Mouse (Mus musculus) forebrain, embryonic 16.5 days (tissue): Measurements from ENCODE around the gene Utp14b. TPM values are rescaled to one million over a fixed set of nuclear protein-coding genes. Genes with fewer than 3 reads are reported as not detected.

ENCODE experiments used
- ATAC-seq: fragments of 200-750 bp; cut with Nextera tagmentation; 2 replicates; pipeline ENCODE4 v1.8.0; 2017; ENCODE audit warnings: mild to moderate bottlenecking, moderate library complexity
- H3K27ac ChIP-seq: fragments of 300-500 bp; sonication (generic); 2 replicates; pipeline ENCODE4 v1.5.1; 2014; ENCODE audit warnings: low read length, control low read depth
- H3K27me3 ChIP-seq: fragments of 300-500 bp; sonication (generic); replicated peaks from 2 replicates; pipeline ENCODE4 v1.6.1; 2014; ENCODE audit warnings: low read length; ENCODE audit not compliant: control insufficient read depth, insufficient read depth
- H3K36me3 ChIP-seq: fragments of 300-500 bp; sonication (generic); 2 replicates; pipeline ENCODE4 v1.6.1; 2014; ENCODE audit not compliant: control insufficient read depth, insufficient read depth
- H3K4me1 ChIP-seq: fragments of 300-500 bp; sonication (generic); replicated peaks from 2 replicates; pipeline ENCODE4 v1.6.1; 2014; ENCODE audit warnings: low read length; ENCODE audit not compliant: control insufficient read depth, insufficient read depth
- H3K4me2 ChIP-seq: fragments of 300-500 bp; sonication (generic); 2 replicates; pipeline ENCODE4 v1.6.1; 2014; ENCODE audit warnings: mild to moderate bottlenecking, low read length, control low read depth
- H3K4me3 ChIP-seq: fragments of 300-500 bp; sonication (generic); replicated peaks from 2 replicates; pipeline ENCODE4 v1.5.1; 2014; ENCODE audit warnings: mild to moderate bottlenecking, low read length, control low read depth
- H3K9ac ChIP-seq: fragments of 300-500 bp; sonication (generic); replicated peaks from 2 replicates; pipeline ENCODE4 v1.6.1; 2014; ENCODE audit warnings: low read depth, low read length, control low read depth
- H3K9me3 ChIP-seq: fragments of 300-500 bp; sonication (generic); 2 replicates; pipeline ENCODE4 v1.6.1; 2016; ENCODE audit warnings: low read length; ENCODE audit not compliant: control insufficient read depth
- WGBS: fragments of 180-500 bp; shearing (Covaris S2); extraction: QIAGEN DNeasy Blood & Tissue Kit; methylation state at CpG from one replicate; pipeline ENCODE4 v1.1.7; 2014; 5-methylcytosine and 5-hydroxymethylcytosine counted together
- polyA plus RNA-seq: library from polyadenylated mRNA; unstranded; fragments of >200 nt; fragmentation: Nextera tagmentation; extraction: Ambion mirVana; gene quantifications from 2 replicates; pipeline ENCODE4 v1.2.1, GENCODE M21; 2015

The Utp14b gene
- polyA plus RNA-seq, 1 experiment from 2014 or later = 2.2 TPM

DNA sequence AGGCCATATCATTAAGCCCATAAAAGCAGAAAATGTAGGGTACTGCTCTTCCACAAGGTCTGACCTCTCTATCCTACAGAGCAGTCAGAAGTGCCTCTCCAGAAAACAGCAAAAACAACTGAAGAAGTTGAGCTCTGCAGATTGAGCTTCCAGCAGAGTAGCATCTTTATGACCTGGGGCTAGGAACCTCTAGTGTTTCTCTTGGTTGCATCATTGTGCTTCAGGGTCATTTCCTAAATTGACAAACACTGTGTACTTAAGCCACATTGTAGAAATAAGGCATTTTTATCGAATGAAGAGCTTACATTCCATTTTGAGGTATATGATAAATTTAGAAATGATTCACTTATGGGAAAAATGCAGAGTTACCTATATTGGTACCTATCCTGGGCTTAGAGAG lies 8.7 kb downstream of the Utp14b start:
- peaks cover 17% of the 10 kb centered on the region for H3K36me3 ChIP-seq
- no peaks in the 10 kb centered on the region for H3K9me3 ChIP-seq
- no peak overlapping the region for H3K9ac ChIP-seq
- H3K27ac ChIP-seq = no peak overlapping the region
- no peak overlapping the region for H3K4me2 ChIP-seq
- ATAC-seq = no peak
- 98% methylated on average over 1 of the region's 1 CpGs for WGBS
- H3K4me1 ChIP-seq = no peaks in the 10 kb centered on the region
- no peak overlapping the region for H3K4me3 ChIP-seq
- no peaks in the 10 kb centered on the region for H3K27me3 ChIP-seq

DNA sequence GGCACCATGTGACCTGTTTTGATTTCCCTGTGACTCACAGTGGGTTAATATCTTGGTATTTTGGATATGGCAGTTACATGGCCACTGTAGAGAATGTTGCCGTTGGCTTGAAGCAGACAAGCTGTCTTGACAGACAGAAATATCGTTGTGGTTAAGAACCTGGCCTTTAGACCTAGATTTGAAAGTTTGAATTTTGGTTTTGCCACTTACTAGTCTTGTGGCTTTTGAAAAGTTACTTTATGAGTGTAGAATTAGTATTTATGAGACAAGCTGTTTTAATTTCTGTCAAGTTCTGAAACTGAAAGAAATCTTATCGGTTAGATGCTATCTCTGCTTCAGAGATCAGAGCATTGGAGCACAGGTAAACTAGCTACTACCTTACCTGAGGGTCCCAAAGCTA lies 24.5 kb downstream of the Utp14b start:
- Histone ChIP-seq H3K27ac (no peak overlapping the region), H3K36me3 (no peaks in the 10 kb centered on the region; the same call in 1 of the 2 replicates), H3K9me3 (no peaks in the 10 kb centered on the region), H3K4me1 (0 out of 2 replicates have a peak, but pooled peaks cover 6% of the 10 kb centered on the region), H3K4me3 (no peak overlapping the region), H3K27me3 (no peaks in the 10 kb centered on the region), H3K4me2 (no peak overlapping the region), H3K9ac (no peak overlapping the region)
- ATAC-seq = no peak
- 93% methylated on average over 3 of the region's 3 CpGs for whole genome bisulfite sequencing

DNA sequence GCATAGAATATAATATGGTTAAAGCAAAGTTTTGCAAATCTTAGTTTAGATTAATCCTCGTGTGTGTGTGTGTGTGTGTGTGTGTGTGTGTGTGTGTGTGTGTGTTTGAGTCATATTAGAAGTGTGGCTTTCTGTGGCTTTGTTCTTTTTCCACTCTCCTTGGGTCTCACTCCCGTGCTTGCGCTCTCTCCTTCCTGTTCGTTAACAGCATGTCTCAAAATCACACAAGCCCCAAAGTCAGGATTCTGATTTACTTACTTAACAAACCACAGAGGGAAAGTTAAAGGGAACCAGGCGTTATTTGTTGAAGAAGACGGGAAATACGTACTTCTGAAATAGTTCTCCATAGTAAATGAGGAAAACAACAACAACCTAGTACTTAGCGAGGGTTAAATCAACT lies 26.3 kb downstream of the Utp14b start:
- ATAC-seq = no peak
- Histone ChIP-seq H3K27ac (no peak overlapping the region), H3K4me1 (no peaks in the 10 kb centered on the region), H3K36me3 (no peaks in the 10 kb centered on the region; the same call in 1 of the 2 replicates), H3K4me2 (no peak overlapping the region), H3K9ac (no peak overlapping the region), H3K27me3 (no peaks in the 10 kb centered on the region), H3K4me3 (no peak overlapping the region), H3K9me3 (no peaks in the 10 kb centered on the region)
- WGBS = 83% methylated on average over 8 of the region's 8 CpGs

DNA sequence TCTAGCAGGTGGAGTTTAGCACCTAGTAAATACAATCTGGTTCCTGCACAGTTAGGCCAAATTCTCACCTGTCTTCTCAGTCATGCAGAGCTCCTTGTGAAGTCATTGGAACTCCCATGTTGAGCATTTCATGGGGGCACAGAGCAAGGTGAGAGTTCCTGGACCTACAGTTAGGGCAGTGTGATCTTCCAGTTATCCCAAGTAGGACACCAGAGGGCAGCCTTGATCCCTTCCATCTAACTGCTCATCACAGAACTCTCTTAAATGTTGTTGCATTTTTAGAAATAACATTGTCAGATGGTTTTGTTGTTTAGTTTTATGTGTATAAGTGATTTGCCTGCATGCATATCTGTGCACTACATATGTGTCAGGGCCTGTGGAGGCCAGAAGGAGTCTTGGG lies 29.0 kb downstream of the Utp14b start:
- no peak for ATAC-seq
- Histone ChIP-seq H3K27ac (no peak overlapping the region), H3K4me2 (no peak overlapping the region), H3K4me3 (no peak overlapping the region), H3K27me3 (no peaks in the 10 kb centered on the region), H3K36me3 (peaks cover 2% of the 10 kb centered on the region), H3K9me3 (no peaks in the 10 kb centered on the region), H3K9ac (no peak overlapping the region), H3K4me1 (no peaks in the 10 kb centered on the region)

DNA sequence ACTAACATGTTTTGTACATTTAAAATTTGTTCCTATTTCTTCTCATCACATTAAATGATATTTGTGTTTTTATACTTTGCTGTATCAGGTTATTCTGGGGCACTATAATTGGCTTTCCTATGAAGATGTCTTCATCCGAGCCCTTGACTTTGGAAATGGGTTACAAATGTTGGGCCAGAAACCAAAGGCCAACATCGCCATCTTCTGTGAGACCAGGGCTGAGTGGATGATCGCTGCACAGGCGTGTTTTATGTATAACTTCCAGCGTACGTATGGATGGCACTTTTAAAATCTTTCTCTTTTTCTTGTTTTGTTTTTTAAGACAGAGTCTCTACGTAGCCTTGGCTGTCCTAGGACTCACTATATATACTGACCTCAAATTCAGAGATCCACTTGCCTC lies 30.3 kb downstream of the Utp14b start:
- no peak overlapping the region for H3K4me3 ChIP-seq
- H3K27ac ChIP-seq = no peak overlapping the region
- ATAC-seq = no peak
- H3K9me3 ChIP-seq = no peaks in the 10 kb centered on the region
- no peak overlapping the region for H3K9ac ChIP-seq
- no peaks in the 10 kb centered on the region for H3K27me3 ChIP-seq
- no peaks in the 10 kb centered on the region for H3K4me1 ChIP-seq
- 85% methylated on average over 7 of the region's 7 CpGs for WGBS
- H3K36me3 ChIP-seq = peaks cover 10% of the 10 kb centered on the region
- no peak overlapping the region for H3K4me2 ChIP-seq

DNA sequence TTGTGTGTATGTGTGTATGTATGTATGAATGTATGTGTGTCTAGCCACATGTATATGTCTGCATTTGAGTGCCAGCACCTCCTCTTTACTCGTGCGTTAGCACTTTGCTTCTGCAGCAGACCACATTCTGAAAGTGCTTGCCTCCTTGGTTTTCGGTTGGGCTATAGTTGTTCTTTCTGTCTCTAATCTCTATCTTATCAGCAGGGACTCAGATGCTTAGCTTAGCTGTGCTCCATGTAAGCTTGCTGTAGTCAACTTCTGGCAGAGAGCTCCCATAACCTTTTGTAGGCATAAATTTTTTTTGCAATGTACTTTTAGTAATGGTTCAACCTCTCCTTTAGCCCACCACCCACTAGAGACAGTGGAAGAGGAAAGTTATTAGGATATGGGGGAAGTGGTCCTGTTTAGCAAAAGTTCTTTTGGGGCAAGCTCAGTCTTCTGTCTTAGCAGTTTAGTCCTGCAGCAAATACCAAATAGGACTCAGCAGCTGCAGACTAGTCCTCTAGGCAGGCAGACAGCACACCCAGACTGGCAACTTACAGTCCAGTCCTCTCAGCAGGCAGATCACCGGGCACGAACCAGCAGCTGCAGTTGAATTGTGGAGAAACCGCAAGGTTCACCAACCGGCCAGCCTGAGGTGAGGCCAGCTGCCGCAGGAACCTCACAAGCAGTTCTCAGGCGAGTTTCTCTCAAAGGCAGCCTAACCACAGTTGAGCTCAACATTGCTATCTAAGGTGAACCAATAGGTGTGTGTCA lies 36.8 kb downstream of the Utp14b start:
- Histone ChIP-seq H3K36me3 (peaks cover 25% of the 10 kb centered on the region), H3K9me3 (no peaks in the 10 kb centered on the region), H3K4me1 (no peaks in the 10 kb centered on the region), H3K27me3 (no peaks in the 10 kb centered on the region), H3K4me3 (no peak overlapping the region), H3K27ac (no peak overlapping the region), H3K4me2 (no peak overlapping the region), H3K9ac (no peak overlapping the region)
- 93% methylated on average over 9 of the region's 9 CpGs for WGBS
- no peak for ATAC-seq

DNA sequence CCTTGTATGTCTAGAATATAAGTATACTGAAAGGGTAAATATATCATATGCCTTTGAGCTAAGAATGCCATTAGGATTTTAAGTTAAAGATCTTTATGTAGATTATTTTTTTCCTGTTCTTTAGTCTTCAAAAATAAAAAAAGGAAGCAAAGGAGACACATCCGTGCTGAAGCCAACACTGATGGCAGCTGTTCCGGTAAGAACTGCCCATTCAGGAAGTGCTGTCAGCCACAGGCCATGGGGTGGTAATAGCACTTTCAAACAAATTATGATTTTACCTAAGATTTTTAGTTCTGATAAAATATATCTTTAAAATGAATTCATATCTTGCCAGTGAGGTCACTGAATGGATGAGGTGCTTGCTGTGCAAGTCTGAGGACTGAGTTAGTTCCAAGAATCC lies 38.5 kb downstream of the Utp14b start:
- Histone ChIP-seq H3K27ac (no peak overlapping the region), H3K9me3 (no peaks in the 10 kb centered on the region), H3K36me3 (peaks cover 24% of the 10 kb centered on the region), H3K4me3 (no peak overlapping the region), H3K27me3 (no peaks in the 10 kb centered on the region), H3K4me1 (no peaks in the 10 kb centered on the region), H3K4me2 (no peak overlapping the region), H3K9ac (no peak overlapping the region)
- WGBS = 93% methylated on average over 2 of the region's 2 CpGs
- no peak for ATAC-seq

DNA sequence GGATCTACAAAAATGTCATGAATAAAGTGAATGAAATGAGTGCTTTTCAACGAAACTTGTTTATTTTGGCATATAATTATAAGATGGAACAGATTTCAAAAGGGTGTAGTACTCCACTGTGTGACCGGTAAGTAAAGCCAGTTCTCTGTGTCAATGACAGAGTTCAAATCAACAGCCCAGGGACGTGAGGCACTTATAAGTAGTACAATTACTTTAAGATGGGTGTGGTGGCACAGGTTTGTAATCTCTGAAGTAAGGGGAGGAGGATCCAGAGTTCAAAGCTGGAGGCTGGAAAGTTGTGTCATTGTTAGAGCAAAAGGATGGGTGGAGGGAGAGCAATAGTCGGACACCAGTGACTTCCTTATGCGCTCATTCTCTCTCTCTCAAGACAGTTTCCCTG lies 39.1 kb downstream of the Utp14b start:
- 83% methylated on average over 5 of the region's 5 CpGs for WGBS
- Histone ChIP-seq H3K27ac (no peak overlapping the region), H3K36me3 (peaks cover 26% of the 10 kb centered on the region), H3K4me1 (no peaks in the 10 kb centered on the region), H3K27me3 (no peaks in the 10 kb centered on the region), H3K4me3 (no peak overlapping the region), H3K4me2 (no peak overlapping the region), H3K9me3 (no peaks in the 10 kb centered on the region), H3K9ac (no peak overlapping the region)
- no peak for ATAC-seq

DNA sequence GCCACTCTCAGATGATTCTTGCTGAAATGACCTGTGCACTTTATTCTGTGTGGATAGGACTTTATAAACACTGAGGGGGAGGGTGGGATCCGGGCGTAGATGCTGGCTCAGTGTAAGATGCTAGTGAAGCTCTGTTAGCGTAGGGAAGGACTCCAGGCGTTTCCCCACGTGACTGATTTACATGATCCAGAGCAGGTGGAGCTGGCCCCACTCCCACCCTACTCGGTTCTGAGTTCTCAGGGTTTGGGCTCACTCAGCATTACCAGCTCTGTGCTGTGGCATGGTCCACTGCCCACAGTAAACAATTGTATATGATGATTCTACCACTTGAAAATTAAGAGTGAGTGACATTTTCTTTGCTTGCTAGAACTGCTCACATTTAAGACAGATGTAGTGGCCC lies 40.3 kb downstream of the Utp14b start:
- no peak overlapping the region for H3K27ac ChIP-seq
- no peak overlapping the region for H3K9ac ChIP-seq
- no peaks in the 10 kb centered on the region for H3K4me1 ChIP-seq
- no peak for ATAC-seq
- WGBS = 86% methylated on average over 6 of the region's 6 CpGs
- H3K27me3 ChIP-seq = no peaks in the 10 kb centered on the region
- H3K4me3 ChIP-seq = no peak overlapping the region
- no peaks in the 10 kb centered on the region for H3K9me3 ChIP-seq
- no peak overlapping the region for H3K4me2 ChIP-seq
- peaks cover 22% of the 10 kb centered on the region for H3K36me3 ChIP-seq

DNA sequence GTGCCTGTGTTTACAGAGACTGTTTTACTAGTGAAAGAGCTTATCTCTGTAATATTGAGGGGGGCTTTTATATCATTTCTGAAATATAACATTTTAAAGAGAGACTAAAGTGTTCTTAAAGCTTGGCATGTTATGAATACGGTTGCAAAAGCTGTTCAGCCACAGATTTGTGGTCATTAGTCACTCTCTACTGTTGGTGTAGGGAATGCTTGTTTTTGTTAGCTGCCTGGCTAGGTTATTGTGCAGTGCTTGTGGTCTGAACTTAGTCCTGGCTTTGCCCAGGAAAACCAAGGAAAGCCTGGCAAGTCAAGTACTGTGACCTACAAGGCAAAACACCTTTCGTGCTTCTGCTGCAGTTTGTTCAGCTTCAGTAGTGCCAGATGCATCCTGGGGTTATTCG lies 43.9 kb downstream of the Utp14b start:
- no peak overlapping the region for H3K27ac ChIP-seq
- H3K4me3 ChIP-seq = no peak overlapping the region
- no peak for ATAC-seq
- H3K9ac ChIP-seq = no peak overlapping the region
- H3K4me2 ChIP-seq = no peak overlapping the region
- no peaks in the 10 kb centered on the region for H3K4me1 ChIP-seq
- peaks cover 29% of the 10 kb centered on the region for H3K36me3 ChIP-seq
- H3K9me3 ChIP-seq = no peaks in the 10 kb centered on the region
- no peaks in the 10 kb centered on the region for H3K27me3 ChIP-seq
- 94% methylated on average over 3 of the region's 3 CpGs for WGBS
